Mouse (Mus musculus): Measurements from ENCODE around the gene Dis3.

DNA sequence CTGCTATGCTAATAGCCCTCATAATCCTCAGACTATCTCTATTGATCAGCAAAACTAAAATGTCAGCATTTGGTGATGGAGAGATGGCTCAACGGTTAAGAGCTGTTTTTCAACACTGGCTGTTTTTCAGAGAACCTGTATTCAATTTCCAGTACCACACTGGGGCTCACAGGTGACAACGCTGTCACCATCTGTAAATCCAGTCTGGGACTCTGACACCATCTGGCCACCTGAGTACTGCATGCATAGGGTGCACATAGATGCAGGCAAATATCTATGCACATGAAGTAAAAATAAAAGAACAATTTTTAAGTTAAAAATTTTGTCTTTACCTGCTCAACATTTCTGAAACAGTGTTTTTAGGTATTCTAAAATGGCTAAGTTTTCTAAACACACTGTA lies 40.5 kb upstream of the Dis3 start:
- TF ChIP-seq CTCF (IDR thresholded peaks at IDR 0.05; ENCODE audit: low read depth, low read length) (no peak), POLR2A (IDR thresholded peaks at IDR 0.05; ENCODE audit: extremely low read depth, insufficient read depth, low read length) (no peak)
